Mouse (Mus musculus) kidney, embryonic 16.5 days (tissue): ENCODE results near the gene Cyp2d12. TPM values are rescaled to one million over a fixed set of nuclear protein-coding genes. Genes with fewer than 3 reads are reported as not detected.
"Not testable (repeated sequence)": the region's sequence is repeated elsewhere in the genome, so short reads cannot be mapped to it uniquely, and the experiment has no call there.

Source experiments
- ATAC-seq: fragments of 200-750 bp; cut with Nextera tagmentation; 2 replicates; pipeline ENCODE4 v1.8.0; 2017; ENCODE audit warnings: moderate TSS enrichment; ENCODE audit not compliant: low FRiP score, low TSS enrichment
- H3K27ac ChIP-seq: fragments of 300-500 bp; sonication (generic); 2 replicates; pipeline ENCODE4 v1.5.1; 2014; ENCODE audit warnings: low read length
- H3K27me3 ChIP-seq: fragments of 300-500 bp; sonication (generic); 2 replicates; pipeline ENCODE4 v1.6.1; 2014; ENCODE audit warnings: low read length, control low read depth, mixed read lengths; ENCODE audit not compliant: insufficient read depth
- H3K36me3 ChIP-seq: fragments of 300-500 bp; sonication (generic); 2 replicates; pipeline ENCODE4 v1.6.1; 2014; ENCODE audit warnings: low read length, control low read depth, mixed read lengths; ENCODE audit not compliant: insufficient read depth
- H3K4me1 ChIP-seq: fragments of 300-500 bp; sonication (generic); 2 replicates; pipeline ENCODE4 v1.6.1; 2014; ENCODE audit warnings: low read length, control low read depth, mixed read lengths; ENCODE audit not compliant: insufficient read depth
- H3K4me2 ChIP-seq: fragments of 300-500 bp; sonication (generic); replicated peaks from 2 replicates; pipeline ENCODE4 v1.6.1; 2014; ENCODE audit warnings: low read depth, low read length
- H3K4me3 ChIP-seq: fragments of 300-500 bp; sonication (generic); 2 replicates; pipeline ENCODE4 v1.5.1; 2014; ENCODE audit warnings: mild to moderate bottlenecking, low read length
- H3K9ac ChIP-seq: fragments of 300-500 bp; sonication (generic); replicated peaks from 2 replicates; pipeline ENCODE4 v1.6.1; 2014; ENCODE audit warnings: low read length
- H3K9me3 ChIP-seq: fragments of 300-500 bp; sonication (generic); 2 replicates; pipeline ENCODE4 v1.6.1; 2016; ENCODE audit warnings: low read length, control low read depth
- WGBS: fragments of 180-500 bp; shearing (Covaris S2); extraction: QIAGEN DNeasy Blood & Tissue Kit; methylation state at CpG from one replicate; pipeline ENCODE4 v1.1.7; 2014; 5-methylcytosine and 5-hydroxymethylcytosine counted together
- polyA plus RNA-seq: library from polyadenylated mRNA; unstranded; fragments of >200 nt; fragmentation: Nextera tagmentation; extraction: Ambion mirVana; gene quantifications from 2 replicates; pipeline ENCODE4 v1.2.1, GENCODE M21; 2015

Cyp2d12 gene
- polyA plus RNA-seq, result not detected in 2 replicates

GRCm38 (mm10) chr15:82554531-82555230 lies at the start of gene Cyp2d12:
TSS of gene Cyp2d12 (plus strand) at chr15:82555072.
- ATAC-seq, result no peak
- no peak within 1 kb of the TSS for H3K9ac ChIP-seq
- no peaks in the 10 kb centered on the region for H3K27me3 ChIP-seq
- no peaks in the 10 kb centered on the region for H3K36me3 ChIP-seq
- H3K4me1 ChIP-seq, result no peaks in the 10 kb centered on the region
- no peak within 1 kb of the TSS for H3K4me3 ChIP-seq
- H3K27ac ChIP-seq, result no peak within 1 kb of the TSS
- H3K4me2 ChIP-seq, result no peak within 1 kb of the TSS
- 82% methylated on average over 7 of the region's 7 CpGs for WGBS
- peaks cover 10% of the 10 kb centered on the region for H3K9me3 ChIP-seq

- Histone ChIP-seq H3K4me1 (no peaks in the 10 kb centered on the region), H3K36me3 (no peaks in the 10 kb centered on the region), H3K4me2 (no peak overlapping the region), H3K4me3 (no peak overlapping the region), H3K9ac (no peak overlapping the region), H3K9me3 (peaks cover 9% of the 10 kb centered on the region; the same call in 1 of the 2 replicates), H3K27ac (no peak overlapping the region), H3K27me3 (no peaks in the 10 kb centered on the region)
- 67% methylated on average over 3 of the region's 3 CpGs for WGBS
- no peak for ATAC-seq
These were observed 47.9 kb upstream of the Cyp2d12 start for GRCm38 (mm10) chr15:82506971-82507370.

GRCm38 (mm10) chr15:82507740-82508139 lies 47.1 kb upstream of the Cyp2d12 start:
- H3K4me3 ChIP-seq, H3K27me3 ChIP-seq, H3K9me3 ChIP-seq, H3K4me1 ChIP-seq, H3K36me3 ChIP-seq, H3K27ac ChIP-seq, ATAC-seq, H3K4me2 ChIP-seq, H3K9ac ChIP-seq: not testable (repeated sequence)
- WGBS, result 54% methylated on average over 4 of the region's 4 CpGs

GRCm38 (mm10) chr15:82509495-82509894 lies 45.4 kb upstream of the Cyp2d12 start:
- not testable (repeated sequence) for H3K36me3 ChIP-seq, H3K27me3 ChIP-seq, H3K4me1 ChIP-seq, H3K27ac ChIP-seq, H3K4me3 ChIP-seq, H3K4me2 ChIP-seq, H3K9ac ChIP-seq, H3K9me3 ChIP-seq, ATAC-seq
- WGBS, result 85% methylated on average over 4 of the region's 4 CpGs

GRCm38 (mm10) chr15:82510500-82510899 lies 44.4 kb upstream of the Cyp2d12 start:
- not testable (repeated sequence) for H3K4me1 ChIP-seq
- peak; percentile 87 for ATAC-seq

GRCm38 (mm10) chr15:82512111-82512510 lies 42.8 kb upstream of the Cyp2d12 start:
- H3K4me2 ChIP-seq, result not testable (repeated sequence)
- WGBS, result 49% methylated on average over 2 of the region's 2 CpGs

More at GRCm38 (mm10) chr15:82510500-82510899, 44.4 kb upstream of the Cyp2d12 start:
- not testable (repeated sequence) for H3K9ac ChIP-seq, H3K4me3 ChIP-seq, H3K9me3 ChIP-seq, H3K36me3 ChIP-seq, H3K4me2 ChIP-seq, H3K27ac ChIP-seq, H3K27me3 ChIP-seq

GRCm38 (mm10) chr15:82516174-82516573 lies 38.7 kb upstream of the Cyp2d12 start:
- not testable (repeated sequence) for H3K9ac ChIP-seq, ATAC-seq, H3K4me2 ChIP-seq, H3K9me3 ChIP-seq, H3K4me1 ChIP-seq, H3K4me3 ChIP-seq, H3K27me3 ChIP-seq, H3K27ac ChIP-seq, H3K36me3 ChIP-seq
- 92% methylated on average over 21 of the region's 23 CpGs for WGBS

More at GRCm38 (mm10) chr15:82512111-82512510, 42.8 kb upstream of the Cyp2d12 start:
- H3K4me3 ChIP-seq, H3K27ac ChIP-seq, H3K4me1 ChIP-seq, H3K9ac ChIP-seq, H3K9me3 ChIP-seq, H3K36me3 ChIP-seq, H3K27me3 ChIP-seq, ATAC-seq: not testable (repeated sequence)

GRCm38 (mm10) chr15:82527371-82527770 lies 27.5 kb upstream of the Cyp2d12 start:
- H3K36me3 ChIP-seq, H3K4me1 ChIP-seq, H3K27ac ChIP-seq, H3K4me2 ChIP-seq, H3K9ac ChIP-seq, ATAC-seq, H3K4me3 ChIP-seq, H3K9me3 ChIP-seq, H3K27me3 ChIP-seq: not testable (repeated sequence)
- WGBS, result 87% methylated on average over 4 of the region's 9 CpGs

GRCm38 (mm10) chr15:82532721-82533120 lies 22.2 kb upstream of the Cyp2d12 start:
- not testable (repeated sequence) for H3K4me1 ChIP-seq, H3K36me3 ChIP-seq, ATAC-seq, H3K9ac ChIP-seq, H3K4me2 ChIP-seq, H3K27me3 ChIP-seq, H3K9me3 ChIP-seq, H3K4me3 ChIP-seq, H3K27ac ChIP-seq
- 97% methylated on average over 3 of the region's 3 CpGs for WGBS

GRCm38 (mm10) chr15:82542976-82543375 lies 11.9 kb upstream of the Cyp2d12 start:
- 44% methylated on average over 3 of the region's 3 CpGs for WGBS
- ATAC-seq, H3K4me3 ChIP-seq, H3K36me3 ChIP-seq, H3K4me1 ChIP-seq, H3K4me2 ChIP-seq, H3K9ac ChIP-seq, H3K27me3 ChIP-seq, H3K9me3 ChIP-seq, H3K27ac ChIP-seq: not testable (repeated sequence)
